ENCODE assay signal across 8 mouse cellular contexts in genomic region chr11:107762688-107763460, GRCm38 (mm10). TPM values are rescaled to one million over a fixed set of nuclear protein-coding genes. Genes with fewer than 3 reads are reported as not detected.
DNase-seq lines count a peak whose midpoint lies in the region; ATAC-seq and TF ChIP-seq lines count a peak whose summit lies in the region.
"Had no signal": no experiment of that assay in that cellular context is flagged by ENCODE, and none has a peak within 500 bp of the region (broad histone marks: within the 10 kb centered on the region; RNA-seq: fewer than 3 reads in every experiment).

No protein-coding gene starts in this region.

- no peak overlapping the region for H3K4me3 ChIP-seq in forebrain, embryonic 13.5 days
- no peak overlapping the region for H3K4me3 ChIP-seq in limb, embryonic 14.5 days (replicated peaks; ENCODE audit: low read length)
- H3K4me3 ChIP-seq in stomach, postnatal 0 days (ENCODE audit: low read depth, low read length): no peak overlapping the region
- H3K4me3 ChIP-seq: lung, embryonic 15.5 days had no signal

- H3K4me1 ChIP-seq in forebrain, embryonic 13.5 days: peaks cover 70% of the 10 kb centered on the region
- H3K4me1 ChIP-seq in limb, embryonic 14.5 days (ENCODE audit: control insufficient read depth, insufficient read depth, low read length): peaks cover 32% of the 10 kb centered on the region
- H3K4me1 ChIP-seq in stomach, postnatal 0 days (replicated peaks; ENCODE audit: control insufficient read depth, insufficient read depth): no peaks in the 10 kb centered on the region
- H3K4me1 ChIP-seq: lung, embryonic 15.5 days had no signal

- no peaks in the 10 kb centered on the region for H3K27me3 ChIP-seq in forebrain, embryonic 13.5 days
- no peaks in the 10 kb centered on the region for H3K27me3 ChIP-seq in limb, embryonic 14.5 days (ENCODE audit: control insufficient read depth, insufficient read depth, low read length)
- H3K27me3 ChIP-seq in stomach, postnatal 0 days (ENCODE audit: control insufficient read depth, insufficient read depth, low read length): no peaks in the 10 kb centered on the region
- H3K27me3 ChIP-seq: lung, embryonic 15.5 days had no signal

- peak overlapping the region; percentile 33 for H3K4me2 ChIP-seq in forebrain, embryonic 13.5 days
- 0 out of 2 replicates have a peak overlapping the region, but pooled peaks have one; percentile 13 for H3K4me2 ChIP-seq in limb, embryonic 14.5 days (replicated peaks; ENCODE audit: low read depth, low read length, severe bottlenecking)
- H3K4me2 ChIP-seq in stomach, postnatal 0 days (replicated peaks; ENCODE audit: low read depth): no peak overlapping the region
- H3K4me2 ChIP-seq: lung, embryonic 15.5 days had no signal

- TF ChIP-seq EP300 in stomach, postnatal 0 days (optimal IDR thresholded peaks at IDR 0.05): no peak

- no peaks in the 10 kb centered on the region for H3K9me3 ChIP-seq in forebrain, embryonic 13.5 days (replicated peaks)
- H3K9me3 ChIP-seq in limb, embryonic 14.5 days (ENCODE audit: control insufficient read depth, low read length): no peaks in the 10 kb centered on the region
- H3K9me3 ChIP-seq in stomach, postnatal 0 days (ENCODE audit: control insufficient read depth, low read length): no peaks in the 10 kb centered on the region
- H3K9me3 ChIP-seq: lung, embryonic 15.5 days had no signal

- peak; percentile 45 for TF ChIP-seq CTCF in stomach, postnatal 0 days (IDR thresholded peaks at IDR 0.05; ENCODE audit: low read depth)

- DNase-seq in right cerebral cortex, postnatal 14 days: peak; percentile 31
- DNase-seq in right cerebral cortex, postnatal 36 days (ENCODE audit: low spot score in 2 of 2): no peak
- peak; percentile 82 for DNase-seq in limb, embryonic 14.5 days (ENCODE audit: low spot score)
- DNase-seq in stomach, postnatal 0 days (ENCODE audit: low spot score): no peak
- DNase-seq in thymus, postnatal 25 days: no peak
- no peak for DNase-seq in urinary bladder, postnatal 36 days (ENCODE audit: low spot score in 2 of 2)

- WGBS in forebrain, embryonic 13.5 days: 7% methylated on average over 8 of the region's 8 CpGs
- 19% methylated on average over 8 of the region's 8 CpGs for WGBS in limb, embryonic 14.5 days
- 25% methylated on average over 8 of the region's 8 CpGs for WGBS in stomach, postnatal 0 days

- TF ChIP-seq POLR2A in limb, embryonic 14.5 days (IDR thresholded peaks at IDR 0.05; ENCODE audit: borderline replicate concordance, extremely low read depth, insufficient read depth, insufficient read length): no peak

- 0 out of 2 replicates have a peak overlapping the region, but pooled peaks have one; percentile 5 for H3K9ac ChIP-seq in forebrain, embryonic 13.5 days
- no peak overlapping the region for H3K9ac ChIP-seq in limb, embryonic 14.5 days (ENCODE audit: low read depth, low read length, severe bottlenecking)
- H3K9ac ChIP-seq in stomach, postnatal 0 days (ENCODE audit: low read length): no peak overlapping the region
- H3K9ac ChIP-seq: lung, embryonic 15.5 days had no signal

- peak; percentile 89 for ATAC-seq in forebrain, embryonic 13.5 days
- ATAC-seq in limb, embryonic 14.5 days (ENCODE audit: low FRiP score, low read depth): peak; percentile 79
- ATAC-seq in stomach, postnatal 0 days (ENCODE audit: low FRiP score, low TSS enrichment): no peak

- peaks cover under 1% of the 10 kb centered on the region; the same call in 1 of the 2 replicates for H3K36me3 ChIP-seq in forebrain, embryonic 13.5 days (ENCODE audit: poor library complexity, severe bottlenecking)
- H3K36me3 ChIP-seq in limb, embryonic 14.5 days (ENCODE audit: control insufficient read depth, insufficient read depth, low read length): no peaks in the 10 kb centered on the region
- H3K36me3 ChIP-seq in stomach, postnatal 0 days (ENCODE audit: control insufficient read depth, insufficient read depth, low read length): no peaks in the 10 kb centered on the region
- H3K36me3 ChIP-seq: lung, embryonic 15.5 days had no signal

- peak overlapping the region; percentile 87 for H3K27ac ChIP-seq in forebrain, embryonic 13.5 days
- peak overlapping the region; percentile 62 for H3K27ac ChIP-seq in limb, embryonic 14.5 days (replicated peaks; ENCODE audit: low read depth, low read length)
- H3K27ac ChIP-seq in stomach, postnatal 0 days (replicated peaks): no peak overlapping the region
- H3K27ac ChIP-seq: lung, embryonic 15.5 days had no signal

RNA-seq across cellular contexts. Expression of gene Cacng4, which starts 31.5 kb away (rescaled TPM):
- 23.1 and 27.6 TPM in 2 replicates for polyA plus RNA-seq in forebrain, embryonic 13.5 days (2015; fragmentation: Nextera tagmentation; extraction: Ambion mirVana)
- polyA plus RNA-seq in limb, embryonic 14.5 days (2012; rRNA removed): 13.9 and 16.5 TPM in 2 replicates
- 4.8 and 10.9 TPM in 2 replicates for polyA plus RNA-seq in limb, embryonic 14.5 days (2014; fragmentation: Nextera tagmentation; extraction: Ambion mirVana)
- 1.3 TPM in 2 replicates for polyA plus RNA-seq in stomach, postnatal 0 days (2015; fragmentation: Nextera tagmentation; extraction: Ambion mirVana)

RNA-seq across cellular contexts. Expression of gene Cacng1, which starts 46.6 kb away (rescaled TPM):
- 0.33 TPM in 1 of 2 replicates, not detected in the other for polyA plus RNA-seq in forebrain, embryonic 13.5 days (2015; fragmentation: Nextera tagmentation; extraction: Ambion mirVana)
- 14.4 and 14.8 TPM in 2 replicates for polyA plus RNA-seq in limb, embryonic 14.5 days (2012; rRNA removed)
- 10.3 and 13.1 TPM in 2 replicates for polyA plus RNA-seq in limb, embryonic 14.5 days (2014; fragmentation: Nextera tagmentation; extraction: Ambion mirVana)
- polyA plus RNA-seq in stomach, postnatal 0 days (2015; fragmentation: Nextera tagmentation; extraction: Ambion mirVana): 0.21 and 0.22 TPM in 2 replicates
- polyA plus RNA-seq: lung, embryonic 15.5 days had no signal

Comparison
In these comparisons a context has a peak if more than half of its experiments do, and no peak if none do; other contexts are left out.
1. DNase-seq: peak in right cerebral cortex, postnatal 14 days (single experiment) and limb, embryonic 14.5 days (single experiment); none in right cerebral cortex, postnatal 36 days (0 of 2), stomach, postnatal 0 days (single experiment), thymus, postnatal 25 days (single experiment) and urinary bladder, postnatal 36 days (0 of 2).